Mouse (Mus musculus): ENCODE measurements around the gene Rfx3.

Rfx3 gene

GRCm38 (mm10) chr19:28010471-28011395 lies at the start of gene Rfx3:
TSS of gene Rfx3 (minus strand) at chr19:28011166.
- in situ Hi-C loops (cut with MboI; ENCODE audit: low sequenced_read_pairs) = no loop called here

- in situ Hi-C loops (cut with MboI; ENCODE audit: low sequenced_read_pairs) = no loop called here
These were observed 41.1 kb upstream of the Rfx3 start for GRCm38 (mm10) chr19:28052058-28052457.

DNA sequence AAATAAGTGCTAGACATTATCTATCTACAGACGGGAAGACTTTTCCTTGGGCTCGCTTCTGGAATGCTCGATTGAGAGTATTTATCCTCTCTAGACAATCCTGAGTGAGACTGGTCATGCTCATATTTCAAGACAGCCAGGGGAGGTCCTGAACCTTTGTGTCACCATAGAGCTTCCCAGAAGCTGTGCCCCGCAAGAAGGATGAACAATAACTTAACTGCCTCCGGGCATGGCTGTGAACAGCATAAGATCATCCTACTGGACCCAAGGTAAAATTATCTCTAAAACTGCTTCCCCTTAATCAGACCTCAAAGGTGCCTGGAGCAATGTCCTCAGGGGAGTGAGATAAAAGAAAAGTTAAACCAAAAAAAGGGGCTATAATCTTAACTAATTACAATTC lies 40.6 kb upstream of the Rfx3 start:
- in situ Hi-C loops (cut with MboI; ENCODE audit: low sequenced_read_pairs) = no loop called here

- in situ Hi-C loops (cut with MboI; ENCODE audit: low sequenced_read_pairs) = no loop called here
These were observed 38.3 kb upstream of the Rfx3 start for GRCm38 (mm10) chr19:28049280-28049679.

DNA sequence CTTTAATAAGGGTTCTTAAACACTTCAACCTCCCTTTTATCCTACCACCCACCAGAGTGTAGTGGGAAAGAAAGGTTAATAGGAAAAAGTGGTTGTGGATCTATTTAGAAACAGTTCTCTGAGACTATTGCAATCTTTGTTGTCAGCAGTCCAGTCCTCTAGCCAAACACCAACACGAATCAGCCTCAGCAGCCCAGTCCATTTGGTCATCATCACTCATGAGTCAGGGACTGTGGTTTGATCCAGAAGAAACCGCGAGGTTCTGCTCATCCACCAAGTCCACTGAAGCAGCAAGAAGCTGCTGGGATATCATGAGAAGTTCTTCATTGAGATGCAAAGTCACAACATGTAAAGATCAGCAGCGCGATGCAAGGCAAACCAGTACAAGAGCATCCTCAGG lies 35.8 kb upstream of the Rfx3 start:
- in situ Hi-C loops (cut with MboI; ENCODE audit: low sequenced_read_pairs) = no loop called here

DNA sequence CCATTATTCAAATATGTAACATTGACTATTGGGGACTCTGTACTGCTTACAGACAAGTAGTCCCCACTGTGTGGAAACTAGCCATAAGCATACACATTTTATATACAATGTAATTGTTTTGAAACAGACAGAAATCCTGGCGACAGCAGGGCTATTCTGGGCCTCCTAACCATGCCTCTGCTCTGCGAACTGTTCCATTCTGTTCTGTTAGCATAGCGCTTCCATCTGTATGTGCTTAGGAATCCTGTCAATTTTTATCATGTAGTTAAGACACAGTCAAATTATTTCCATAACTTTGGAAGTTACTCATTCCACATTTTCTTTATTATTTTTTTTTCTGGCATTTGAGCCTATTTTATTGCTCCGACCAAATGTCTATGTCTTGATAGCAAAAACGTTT lies 34.0 kb upstream of the Rfx3 start:
- in situ Hi-C loops (cut with MboI; ENCODE audit: low sequenced_read_pairs) = no loop called here

GRCm38 (mm10) chr19:28011718-28012499 lies 943 bp upstream of the Rfx3 start:
- in situ Hi-C loops (cut with MboI; ENCODE audit: low sequenced_read_pairs) = no loop called here

DNA sequence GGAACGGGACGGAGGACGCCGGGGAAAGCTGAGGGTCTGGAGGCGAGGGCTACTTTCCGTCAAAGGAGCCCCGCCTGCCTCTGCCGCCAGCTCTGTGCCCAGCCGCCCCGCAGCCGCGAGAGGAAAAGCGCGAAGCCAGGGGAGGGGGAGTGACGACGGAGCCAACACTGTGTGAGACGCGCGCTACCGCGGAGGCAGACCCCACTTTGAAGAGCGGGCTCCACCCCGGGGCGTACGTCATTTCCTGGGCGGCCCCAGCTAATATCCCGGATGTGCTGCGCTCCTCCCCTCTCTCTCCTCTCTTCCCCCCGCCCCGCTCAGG lies 391 bp upstream of the Rfx3 start:
- in situ Hi-C loops (cut with MboI; ENCODE audit: low sequenced_read_pairs) = no loop called here

- in situ Hi-C loops (cut with MboI; ENCODE audit: low sequenced_read_pairs) = no loop called here
These were observed 1.2 kb downstream of the Rfx3 start for GRCm38 (mm10) chr19:28009587-28010281.

GRCm38 (mm10) chr19:28004190-28004589 lies 6.8 kb downstream of the Rfx3 start:
- in situ Hi-C loops (cut with MboI; ENCODE audit: low sequenced_read_pairs) = no loop called here

GRCm38 (mm10) chr19:28003474-28003873 lies 7.5 kb downstream of the Rfx3 start:
- in situ Hi-C loops (cut with MboI; ENCODE audit: low sequenced_read_pairs) = no loop called here

DNA sequence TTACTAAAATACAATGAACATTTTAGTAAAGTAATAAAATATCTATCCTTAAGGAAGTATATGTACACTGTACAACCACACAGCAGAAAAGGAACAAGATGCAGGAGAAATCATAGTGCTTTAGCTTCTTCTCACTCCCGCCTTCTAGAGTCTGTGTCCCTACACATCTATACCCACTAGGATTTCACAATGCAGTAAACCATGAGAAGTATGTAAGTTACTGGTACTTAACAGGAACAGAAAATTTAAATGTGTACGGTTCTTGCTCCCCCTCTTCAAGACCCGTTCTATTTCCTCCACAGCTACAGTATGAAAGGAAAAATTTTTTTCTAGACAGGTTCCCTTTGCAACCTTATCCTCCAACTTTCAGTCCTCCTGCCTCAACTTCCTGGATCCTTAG lies 8.3 kb downstream of the Rfx3 start:
- in situ Hi-C loops (cut with MboI; ENCODE audit: low sequenced_read_pairs) = no loop called here

DNA sequence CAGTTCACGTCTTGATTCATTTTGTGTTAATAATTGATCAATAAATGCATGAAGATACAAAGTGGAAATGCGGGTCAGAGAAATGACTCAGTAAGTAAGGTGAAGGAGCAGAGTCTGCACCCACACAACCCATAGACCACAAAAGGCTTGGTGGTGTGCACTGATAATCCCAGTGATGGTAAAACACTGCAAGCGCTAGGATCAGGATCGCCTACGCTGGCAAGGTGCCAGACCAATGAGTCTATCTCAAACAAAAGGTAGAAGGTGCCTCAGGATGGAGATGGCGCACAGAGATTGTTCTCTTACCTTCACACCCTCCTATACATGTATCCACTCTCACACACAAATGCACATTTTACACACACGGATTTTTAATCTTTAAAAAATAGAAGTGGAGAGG lies 18.2 kb downstream of the Rfx3 start:
- in situ Hi-C loops (cut with MboI; ENCODE audit: low sequenced_read_pairs) = no loop called here

GRCm38 (mm10) chr19:27988746-27989145 lies 22.2 kb downstream of the Rfx3 start:
- in situ Hi-C loops (cut with MboI; ENCODE audit: low sequenced_read_pairs) = no loop called here

- in situ Hi-C loops (cut with MboI; ENCODE audit: low sequenced_read_pairs) = no loop called here
These were observed 43.4 kb downstream of the Rfx3 start for GRCm38 (mm10) chr19:27967590-27967989.

GRCm38 (mm10) chr19:27961271-27961670 lies 49.7 kb downstream of the Rfx3 start:
- in situ Hi-C loops (cut with MboI; ENCODE audit: low sequenced_read_pairs) = no loop called here

- in situ Hi-C loops (cut with MboI; ENCODE audit: low sequenced_read_pairs) = no loop called here
These were observed 75.5 kb downstream of the Rfx3 start for GRCm38 (mm10) chr19:27935453-27935852.

GRCm38 (mm10) chr19:27931136-27931535 lies 79.8 kb downstream of the Rfx3 start:
- in situ Hi-C loops (cut with MboI; ENCODE audit: low sequenced_read_pairs) = no loop called here

DNA sequence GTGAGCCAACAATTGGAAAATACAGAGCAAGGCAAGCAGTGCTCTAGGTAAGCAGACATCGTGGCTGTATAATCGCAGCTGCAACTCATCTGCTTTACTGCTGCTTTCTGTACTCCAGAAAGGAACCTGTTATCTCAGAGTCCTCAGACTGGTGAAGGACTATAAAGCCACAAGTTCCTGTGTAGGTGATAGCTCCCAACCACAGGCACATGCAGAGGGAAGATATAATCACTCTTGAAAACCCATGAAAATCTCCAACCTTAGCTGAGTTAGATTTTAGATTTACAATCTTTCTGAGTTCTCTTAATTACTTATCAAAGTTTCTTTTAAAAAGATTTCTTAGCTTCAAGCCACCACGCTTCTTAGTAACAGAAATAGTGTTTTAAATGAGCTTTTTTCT lies 84.6 kb downstream of the Rfx3 start:
- in situ Hi-C loops (cut with MboI; ENCODE audit: low sequenced_read_pairs) = no loop called here

DNA sequence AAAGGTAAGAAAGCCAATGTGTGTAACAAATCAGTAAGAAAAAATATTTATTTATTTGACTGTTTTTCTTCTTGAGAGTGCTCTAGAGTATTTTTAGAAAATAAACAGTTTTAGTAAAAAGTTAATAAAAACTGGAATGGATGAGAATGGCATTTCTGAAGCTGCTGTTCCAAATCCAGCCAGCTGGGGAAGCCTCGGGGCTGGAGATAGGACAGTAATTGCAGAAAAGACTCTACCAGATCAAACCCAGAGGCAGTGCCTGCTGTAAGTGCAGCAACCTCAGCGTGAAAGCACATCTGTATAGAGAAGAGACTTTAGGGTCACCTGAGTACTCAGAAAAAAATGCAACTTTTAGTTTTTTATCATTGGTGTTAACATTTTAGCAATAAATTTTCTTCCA lies 91.9 kb downstream of the Rfx3 start:
- in situ Hi-C loops (cut with MboI; ENCODE audit: low sequenced_read_pairs) = no loop called here

- in situ Hi-C loops (cut with MboI; ENCODE audit: low sequenced_read_pairs) = no loop called here
These were observed 94.5 kb downstream of the Rfx3 start for GRCm38 (mm10) chr19:27916446-27916845.

- in situ Hi-C loops (cut with MboI; ENCODE audit: low sequenced_read_pairs) = no loop called here
These were observed 104.0 kb downstream of the Rfx3 start for GRCm38 (mm10) chr19:27906976-27907375.
